Mouse (Mus musculus): Measurements from ENCODE around the gene Fgfr2. TPM values are rescaled to one million over a fixed set of nuclear protein-coding genes. Genes with fewer than 3 reads are reported as not detected.

The Fgfr2 gene
- polyA plus RNA-seq, 1 experiment from 2014 or later: 18.5 TPM

DNA sequence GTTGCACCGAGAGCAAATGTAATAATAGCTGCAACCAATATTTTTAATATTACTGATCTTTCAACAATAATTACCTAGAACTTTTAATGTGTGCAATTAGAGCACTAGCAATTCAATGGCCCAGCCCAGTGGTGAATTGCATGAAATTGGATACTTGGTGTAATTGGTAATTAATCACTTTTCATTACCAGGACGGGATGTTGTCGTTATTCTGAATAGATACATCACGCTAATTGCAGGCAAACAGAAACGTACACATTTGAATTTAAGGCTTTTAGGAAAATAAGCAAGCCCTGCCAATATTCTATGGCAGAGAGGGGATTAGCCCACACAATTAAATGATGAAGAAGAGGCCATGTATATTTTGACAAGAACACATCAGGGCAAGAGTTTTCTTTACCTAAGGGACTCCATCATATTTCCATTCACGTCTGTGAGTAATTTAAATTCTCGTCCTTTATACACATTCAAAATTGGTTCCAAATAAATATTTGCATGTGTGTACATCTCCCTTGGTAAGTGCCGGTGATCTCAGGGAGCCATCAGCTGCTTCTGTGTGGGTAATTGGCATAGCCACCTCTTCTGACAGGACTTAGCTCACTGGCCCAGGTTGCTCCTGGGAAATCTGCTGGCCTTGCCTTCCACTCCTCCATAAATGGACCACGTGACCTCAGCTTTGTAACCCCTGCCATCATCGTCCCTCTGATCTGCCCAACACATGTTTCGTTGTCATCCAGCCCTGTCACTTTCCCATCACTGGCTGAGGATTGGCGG, 1471.0 kb downstream of the Fgfr2 start:
- WGBS (ENCODE audit: insufficient replicate concordance): 77% methylated on average over 12 of the region's 12 CpGs
- H3K4me2 ChIP-seq: no peak overlapping the region
- no peak overlapping the region for H3K4me3 ChIP-seq

DNA sequence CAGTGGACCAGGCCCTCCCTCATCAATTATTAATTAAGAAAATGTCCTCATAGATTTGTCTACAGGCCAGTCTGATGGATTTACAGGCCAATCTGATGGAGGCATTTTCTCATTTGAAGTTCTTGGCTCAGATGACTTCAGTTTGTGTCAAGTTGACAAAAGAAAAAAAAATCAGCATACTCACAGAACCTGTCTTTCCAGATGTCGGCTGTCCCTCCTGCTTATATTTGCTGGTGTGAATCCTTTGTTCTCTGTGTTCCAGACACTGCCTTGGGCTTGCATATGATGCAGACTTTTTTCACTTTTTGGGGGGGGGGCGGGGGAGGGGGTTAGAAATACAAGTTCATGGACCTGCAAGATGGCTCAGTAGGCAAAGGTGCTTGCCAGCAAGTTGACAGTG, 1472.9 kb downstream of the Fgfr2 start:
- Histone ChIP-seq H3K36me3 (no peaks in the 10 kb centered on the region), H3K4me1 (no peaks in the 10 kb centered on the region), H3K4me3 (no peak overlapping the region), H3K4me2 (no peak overlapping the region), H3K27ac (no peak overlapping the region), H3K27me3 (replicated peaks) (peaks cover 22% of the 10 kb centered on the region), H3K9ac (no peak overlapping the region), H3K9me3 (replicated peaks) (no peaks in the 10 kb centered on the region)
- 37% methylated on average over 2 of the region's 2 CpGs for WGBS (ENCODE audit: insufficient replicate concordance)
- ATAC-seq: no peak

More for the DNA sequence above, 1471.0 kb downstream of the Fgfr2 start:
- H3K27ac ChIP-seq: no peak overlapping the region
- ATAC-seq: no peak
- 0 out of 2 replicates have a peak, but pooled peaks cover 6% of the 10 kb centered on the region for H3K27me3 ChIP-seq (replicated peaks)
- no peaks in the 10 kb centered on the region for H3K4me1 ChIP-seq
- H3K9me3 ChIP-seq (replicated peaks): no peaks in the 10 kb centered on the region
- H3K9ac ChIP-seq: no peak overlapping the region
- no peaks in the 10 kb centered on the region for H3K36me3 ChIP-seq

DNA sequence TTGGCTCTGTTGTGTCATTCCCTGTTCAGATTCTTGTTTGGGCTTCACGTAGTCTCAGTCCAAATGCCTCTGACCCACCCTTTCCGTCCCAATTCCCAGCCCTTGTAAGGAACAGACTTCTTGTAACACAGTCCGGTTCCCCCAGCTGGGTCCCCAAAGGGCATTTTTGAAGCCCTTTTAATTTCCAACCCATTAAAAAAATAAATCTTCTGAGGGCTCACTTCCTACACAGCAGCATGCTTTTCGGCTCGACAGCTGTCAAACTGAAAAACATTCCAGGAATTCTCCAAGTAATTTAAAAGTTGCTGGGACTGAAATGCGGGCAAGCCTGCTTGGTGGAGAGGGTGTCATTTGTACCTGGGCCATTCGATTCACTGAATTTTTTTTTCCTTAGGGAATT, 1474.9 kb downstream of the Fgfr2 start:
- Histone ChIP-seq H3K27me3 (replicated peaks) (peaks cover 42% of the 10 kb centered on the region), H3K27ac (no peak overlapping the region), H3K36me3 (no peaks in the 10 kb centered on the region), H3K9me3 (replicated peaks) (no peaks in the 10 kb centered on the region), H3K9ac (no peak overlapping the region), H3K4me3 (no peak overlapping the region), H3K4me2 (no peak overlapping the region), H3K4me1 (no peaks in the 10 kb centered on the region)
- no peak for ATAC-seq
- WGBS (ENCODE audit: insufficient replicate concordance): 55% methylated on average over 7 of the region's 7 CpGs

DNA sequence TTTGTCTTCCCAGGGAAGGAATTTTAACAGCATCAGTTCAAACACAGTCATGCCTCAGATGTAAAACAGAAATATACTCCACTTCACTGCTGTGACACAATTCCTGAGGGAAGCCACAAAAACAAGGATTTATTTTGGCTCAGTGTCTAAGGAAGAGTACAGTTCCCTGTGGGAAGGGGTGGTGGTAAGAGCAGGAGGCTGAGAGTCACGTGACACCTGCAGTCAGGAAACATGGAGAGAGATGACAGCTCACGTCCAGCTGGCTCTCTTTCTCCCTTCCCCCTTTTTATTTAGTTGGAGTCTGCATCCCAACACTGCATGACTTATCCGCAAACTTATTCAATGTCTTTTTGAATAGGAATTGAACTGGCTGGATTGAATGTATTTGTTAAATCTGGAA, 1475.6 kb downstream of the Fgfr2 start:
- WGBS (ENCODE audit: insufficient replicate concordance): 41% methylated on average over 3 of the region's 3 CpGs
- Histone ChIP-seq H3K9ac (no peak overlapping the region), H3K36me3 (no peaks in the 10 kb centered on the region), H3K4me2 (no peak overlapping the region), H3K27ac (no peak overlapping the region), H3K4me1 (no peaks in the 10 kb centered on the region), H3K27me3 (replicated peaks) (peaks cover 49% of the 10 kb centered on the region), H3K9me3 (replicated peaks) (no peaks in the 10 kb centered on the region), H3K4me3 (no peak overlapping the region)
- no peak for ATAC-seq

DNA sequence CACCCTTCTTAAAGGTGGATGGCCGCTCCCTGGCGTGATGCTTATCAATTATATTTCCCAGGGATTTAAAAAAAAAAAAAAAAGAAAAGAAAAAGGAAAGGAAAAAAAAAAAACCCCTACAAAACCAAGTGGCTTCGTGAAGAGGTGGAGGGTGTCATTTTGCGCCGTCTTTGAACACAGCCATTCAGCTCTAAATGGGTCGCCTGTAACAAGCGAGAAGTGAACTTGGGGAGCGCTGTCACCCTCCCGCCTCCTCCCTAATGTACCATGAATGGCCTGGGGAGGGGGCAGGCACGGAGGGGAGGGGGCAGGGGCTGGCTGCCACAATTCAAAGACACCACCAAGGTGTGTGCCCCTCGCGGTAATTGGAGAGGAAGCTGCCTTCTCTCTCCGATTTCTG, 1478.6 kb downstream of the Fgfr2 start:
- no peaks in the 10 kb centered on the region for H3K36me3 ChIP-seq
- H3K4me2 ChIP-seq: no peak overlapping the region
- no peaks in the 10 kb centered on the region for H3K9me3 ChIP-seq (replicated peaks)
- H3K4me1 ChIP-seq: no peaks in the 10 kb centered on the region
- WGBS (ENCODE audit: insufficient replicate concordance): 8% methylated on average over 13 of the region's 13 CpGs
- no peak overlapping the region for H3K27ac ChIP-seq
- no peak overlapping the region for H3K9ac ChIP-seq
- no peak overlapping the region for H3K4me3 ChIP-seq
- no peak for ATAC-seq
- H3K27me3 ChIP-seq (replicated peaks): peaks cover 66% of the 10 kb centered on the region

DNA sequence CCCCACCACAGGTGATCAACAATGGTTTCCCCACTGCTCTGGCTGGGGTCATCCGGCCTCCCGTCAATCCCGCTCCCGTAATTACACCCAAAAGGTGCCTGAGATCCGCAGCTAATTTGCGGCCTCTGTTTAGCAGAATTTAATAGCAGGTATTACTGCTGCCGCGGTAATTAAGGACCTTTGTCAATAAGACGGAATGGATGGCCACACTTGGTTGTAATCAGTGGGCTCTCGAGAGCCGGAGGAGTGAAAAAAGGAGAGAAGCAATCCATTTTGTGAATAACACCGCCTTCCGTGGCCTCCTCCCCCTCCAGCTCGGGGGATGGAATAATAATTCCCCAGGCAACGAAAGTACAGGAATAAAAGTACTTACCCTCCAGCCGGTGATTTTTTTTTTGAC, 1479.1 kb downstream of the Fgfr2 start:
- Histone ChIP-seq H3K9me3 (replicated peaks) (no peaks in the 10 kb centered on the region), H3K4me1 (no peaks in the 10 kb centered on the region), H3K36me3 (no peaks in the 10 kb centered on the region), H3K27me3 (replicated peaks) (peaks cover 62% of the 10 kb centered on the region), H3K4me3 (no peak overlapping the region), H3K4me2 (no peak overlapping the region), H3K9ac (no peak overlapping the region), H3K27ac (no peak overlapping the region)
- no peak for ATAC-seq
- WGBS (ENCODE audit: insufficient replicate concordance): 8% methylated on average over 16 of the region's 16 CpGs

DNA sequence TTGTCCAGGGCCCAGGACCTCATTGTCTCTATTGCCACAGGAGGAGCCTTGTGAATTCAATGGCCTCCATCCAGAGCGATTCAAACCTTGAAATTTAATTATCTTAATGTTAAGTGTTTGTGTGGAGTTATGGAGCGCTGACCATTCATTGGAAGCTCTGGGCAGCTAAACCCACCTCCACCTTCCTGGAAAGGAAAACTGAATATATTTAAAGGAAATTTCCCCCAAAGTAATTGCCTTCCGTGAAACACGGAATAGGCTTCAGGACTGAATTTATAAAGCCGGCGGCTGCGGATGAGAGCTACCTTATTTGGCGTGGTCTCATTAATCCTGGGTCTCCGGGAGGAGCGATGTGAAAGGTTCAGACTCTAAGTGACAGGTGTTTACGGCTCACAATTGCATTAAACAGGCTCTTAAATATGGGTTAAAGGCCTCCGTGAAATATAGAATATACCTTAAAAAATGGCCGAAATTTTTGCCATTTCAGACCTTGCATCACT, 1479.8 kb downstream of the Fgfr2 start:
- no peak overlapping the region for H3K9ac ChIP-seq
- 29% methylated on average over 13 of the region's 13 CpGs for WGBS (ENCODE audit: insufficient replicate concordance)
- peaks cover 62% of the 10 kb centered on the region for H3K27me3 ChIP-seq (replicated peaks)
- no peak overlapping the region for H3K4me3 ChIP-seq
- no peak overlapping the region for H3K27ac ChIP-seq
- H3K9me3 ChIP-seq (replicated peaks): no peaks in the 10 kb centered on the region
- no peak for ATAC-seq
- H3K4me1 ChIP-seq: no peaks in the 10 kb centered on the region
- no peak overlapping the region for H3K4me2 ChIP-seq
- H3K36me3 ChIP-seq: no peaks in the 10 kb centered on the region

DNA sequence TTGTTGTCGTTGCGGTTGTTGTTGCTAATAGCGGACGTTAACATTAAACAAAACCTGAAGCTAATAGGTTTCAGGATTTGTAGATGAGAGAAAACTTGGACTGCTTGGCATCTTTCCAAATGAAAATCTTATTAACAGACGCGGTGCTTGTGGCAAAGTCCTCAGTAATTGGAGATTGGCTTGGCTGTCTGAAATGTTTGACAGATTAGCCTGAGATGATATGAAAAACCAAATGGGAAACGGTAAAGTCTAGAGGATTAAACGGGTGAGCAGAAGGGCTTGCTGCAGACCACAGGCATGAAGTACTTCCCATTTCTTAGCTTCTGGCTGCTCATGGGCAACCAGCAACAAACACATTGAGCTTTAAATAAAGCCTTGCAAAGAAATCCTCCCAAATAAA, 1493.6 kb downstream of the Fgfr2 start:
- Histone ChIP-seq H3K4me3 (no peak overlapping the region), H3K9me3 (replicated peaks) (no peaks in the 10 kb centered on the region), H3K4me1 (no peaks in the 10 kb centered on the region), H3K27me3 (replicated peaks) (no peaks in the 10 kb centered on the region), H3K9ac (no peak overlapping the region), H3K27ac (no peak overlapping the region), H3K36me3 (no peaks in the 10 kb centered on the region), H3K4me2 (no peak overlapping the region)
- 75% methylated on average over 8 of the region's 8 CpGs for WGBS (ENCODE audit: insufficient replicate concordance)
- ATAC-seq: no peak

DNA sequence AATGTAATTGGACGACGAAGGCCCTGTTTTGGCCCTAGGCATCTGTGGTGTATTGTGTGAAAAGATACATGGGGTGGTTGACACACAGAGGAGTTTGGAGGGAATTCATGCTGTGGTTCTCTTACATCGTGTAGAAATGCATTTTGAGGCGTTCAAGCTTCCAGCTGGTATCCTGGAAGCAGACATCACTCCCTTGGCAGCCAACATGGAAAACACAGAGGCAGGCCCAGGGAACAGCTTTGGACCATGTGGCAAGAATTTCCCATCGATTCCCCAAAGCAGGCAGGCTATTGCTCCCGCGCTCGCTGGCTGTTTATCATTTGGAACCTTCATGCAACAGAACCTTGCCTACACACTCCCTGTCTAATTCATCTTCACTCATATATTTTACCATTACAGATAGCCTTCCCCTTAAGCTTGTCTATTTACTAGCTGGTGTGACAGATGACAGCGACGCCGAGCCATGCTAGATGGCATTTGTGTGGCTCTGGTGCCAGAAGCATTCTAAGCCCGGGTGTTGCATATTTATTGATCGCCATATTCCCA, 1494.2 kb downstream of the Fgfr2 start:
- WGBS (ENCODE audit: insufficient replicate concordance): 79% methylated on average over 13 of the region's 13 CpGs
- Histone ChIP-seq H3K27me3 (replicated peaks) (no peaks in the 10 kb centered on the region), H3K4me1 (no peaks in the 10 kb centered on the region), H3K9ac (no peak overlapping the region), H3K4me3 (no peak overlapping the region), H3K4me2 (no peak overlapping the region), H3K9me3 (replicated peaks) (no peaks in the 10 kb centered on the region), H3K36me3 (no peaks in the 10 kb centered on the region), H3K27ac (no peak overlapping the region)
- ATAC-seq: no peak

DNA sequence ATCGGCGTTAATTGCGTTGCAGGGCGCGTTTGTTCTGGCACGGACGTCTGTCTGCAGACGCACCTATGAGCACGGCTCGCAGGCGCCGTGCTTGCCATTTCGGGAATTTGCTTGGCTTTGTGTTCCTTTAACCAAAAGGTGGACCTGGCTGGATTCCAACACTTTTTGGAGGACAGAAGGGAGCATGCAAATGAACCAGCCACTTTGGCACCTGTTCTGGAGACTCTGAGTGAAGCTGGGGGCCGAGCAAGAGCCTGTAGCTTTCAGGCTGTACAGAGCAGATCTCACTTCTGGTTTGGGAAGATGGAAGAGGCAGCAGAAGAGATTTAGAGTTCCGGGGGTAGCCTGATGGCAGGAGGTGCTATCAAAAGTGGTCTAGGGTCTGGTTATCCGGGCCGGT, 1494.8 kb downstream of the Fgfr2 start:
- no peak overlapping the region for H3K4me3 ChIP-seq
- H3K4me1 ChIP-seq: no peaks in the 10 kb centered on the region
- 81% methylated on average over 17 of the region's 17 CpGs for WGBS (ENCODE audit: insufficient replicate concordance)
- ATAC-seq: no peak
- no peak overlapping the region for H3K27ac ChIP-seq
- H3K9ac ChIP-seq: no peak overlapping the region
- H3K27me3 ChIP-seq (replicated peaks): no peaks in the 10 kb centered on the region
- H3K4me2 ChIP-seq: no peak overlapping the region
- H3K9me3 ChIP-seq (replicated peaks): no peaks in the 10 kb centered on the region
- no peaks in the 10 kb centered on the region for H3K36me3 ChIP-seq

DNA sequence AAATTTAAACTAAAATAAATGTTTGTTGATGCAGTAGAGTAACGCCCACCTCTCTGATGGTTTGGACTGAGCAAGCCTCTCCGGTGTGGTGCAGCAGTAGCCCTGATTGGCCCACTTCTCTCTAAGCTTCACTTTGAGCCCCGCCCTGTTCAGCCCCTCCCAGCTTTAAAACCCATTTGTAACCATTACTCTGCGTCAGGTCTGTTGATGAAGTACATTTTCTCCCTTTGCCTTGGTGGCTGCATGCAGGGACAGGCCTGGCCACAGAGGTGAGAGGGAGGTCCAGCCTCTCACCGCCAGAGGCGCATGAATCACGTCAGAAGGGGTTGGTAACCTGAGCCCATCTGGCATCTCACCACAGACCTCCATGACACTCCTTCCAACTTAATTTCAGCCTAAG, 1513.5 kb downstream of the Fgfr2 start:
- H3K27me3 ChIP-seq (replicated peaks): no peaks in the 10 kb centered on the region
- no peaks in the 10 kb centered on the region for H3K9me3 ChIP-seq (replicated peaks)
- no peaks in the 10 kb centered on the region for H3K36me3 ChIP-seq
- H3K4me1 ChIP-seq: no peaks in the 10 kb centered on the region
- H3K4me2 ChIP-seq: no peak overlapping the region
- no peak overlapping the region for H3K27ac ChIP-seq
- no peak overlapping the region for H3K4me3 ChIP-seq
- H3K9ac ChIP-seq: no peak overlapping the region
- no peak for ATAC-seq
- WGBS (ENCODE audit: insufficient replicate concordance): 36% methylated on average over 7 of the region's 7 CpGs

DNA sequence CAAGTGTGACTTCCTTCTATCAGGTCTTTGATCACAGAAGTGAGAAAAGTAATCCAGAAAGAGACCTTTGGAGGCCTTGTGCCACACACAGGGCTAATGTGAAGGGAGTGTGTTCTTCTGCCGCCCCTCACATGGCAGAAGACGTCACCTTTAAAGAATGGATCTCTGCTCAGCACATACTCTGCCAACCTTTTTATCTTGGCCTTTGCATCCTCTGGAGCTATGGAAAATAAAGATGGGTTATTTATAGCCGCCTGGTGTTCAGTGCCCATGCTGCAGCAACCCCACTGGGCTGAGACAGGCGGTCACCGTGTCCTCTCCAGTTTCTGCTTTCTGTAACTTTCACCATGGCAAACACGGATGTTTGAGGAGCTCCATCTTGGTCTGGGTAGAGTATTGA, 1515.1 kb downstream of the Fgfr2 start:
- WGBS (ENCODE audit: insufficient replicate concordance): 71% methylated on average over 6 of the region's 6 CpGs
- no peaks in the 10 kb centered on the region; the same call in 1 of the 2 replicates for H3K27me3 ChIP-seq (replicated peaks)
- H3K4me1 ChIP-seq: no peaks in the 10 kb centered on the region
- H3K9ac ChIP-seq: no peak overlapping the region
- ATAC-seq: no peak
- H3K4me2 ChIP-seq: no peak overlapping the region
- no peak overlapping the region for H3K4me3 ChIP-seq
- no peak overlapping the region for H3K27ac ChIP-seq
- H3K36me3 ChIP-seq: no peaks in the 10 kb centered on the region
- no peaks in the 10 kb centered on the region for H3K9me3 ChIP-seq (replicated peaks)

All from liver, embryonic 12.5 days (tissue).